Mouse (Mus musculus) G1E (cell line): ENCODE data around the gene Hoxb4. TPM values are rescaled to one million over a fixed set of nuclear protein-coding genes. Genes with fewer than 3 reads are reported as not detected.

Experiments
- ATAC-seq: 2 replicates; pipeline ENCODE4 v1.8.0; 2016; ENCODE audit warnings: mild to moderate bottlenecking; ENCODE audit not compliant: insufficient number of reproducible peaks, poor library complexity, low FRiP score, severe bottlenecking; ENCODE audit errors: extremely low read depth
- DNase-seq: peaks from one replicate; pipeline ENCODE4 v3.0.0; 2012; ENCODE audit warnings: low spot score
- H3K27me3 ChIP-seq: 2 replicates; pipeline ENCODE4 v1.6.1; 2012; ENCODE audit warnings: mild to moderate bottlenecking, low read length, inconsistent platforms; ENCODE audit not compliant: insufficient read depth
- H3K36me3 ChIP-seq: replicated peaks from 2 replicates; pipeline ENCODE3; 2012; ENCODE audit warnings: mild to moderate bottlenecking, inconsistent platforms
- H3K4me1 ChIP-seq: 2 replicates; pipeline ENCODE4 v1.6.1; 2012; ENCODE audit warnings: low read depth, low read length, inconsistent platforms, mixed read lengths; ENCODE audit not compliant: insufficient read depth
- H3K4me3 ChIP-seq: 2 replicates; pipeline ENCODE4 v1.5.1; 2012; ENCODE audit warnings: low read depth, mild to moderate bottlenecking, inconsistent platforms, low read length, moderate library complexity, mixed read lengths
- H3K9me3 ChIP-seq: replicated peaks from 2 replicates; pipeline ENCODE4 v1.6.1; 2012; ENCODE audit warnings: inconsistent platforms
- CTCF ChIP-seq: IDR thresholded peaks from 2 replicates; pipeline ENCODE4 v1.5.1; 2012; ENCODE audit warnings: low read depth, low read length, inconsistent platforms, mixed read lengths
- GATA1 ChIP-seq: IDR thresholded peaks from 2 replicates; pipeline ENCODE4 v1.6.1; 2012; ENCODE audit warnings: borderline replicate concordance, low read length, inconsistent platforms, mixed read lengths
- GATA2 ChIP-seq: IDR thresholded peaks from 2 replicates; pipeline ENCODE4 v1.6.1; 2012; ENCODE audit warnings: low read depth, low read length, inconsistent platforms, borderline replicate concordance
- POLR2AphosphoS5 ChIP-seq: IDR thresholded peaks from 2 replicates; pipeline ENCODE4 v1.6.1; 2012; ENCODE audit warnings: low read depth, low read length, inconsistent platforms; ENCODE audit not compliant: insufficient replicate concordance
- TAL1 ChIP-seq: conservative IDR thresholded peaks from 2 replicates; pipeline ENCODE4 v1.6.1; 2012; ENCODE audit warnings: low read depth, low read length, inconsistent platforms, mixed read lengths
- polyA plus RNA-seq: library from polyadenylated mRNA; stranded (reverse); fragments of >175 nt; gene quantifications from 2 replicates; pipeline ENCODE4 v1.2.3, GENCODE M21; 2012
- total RNA-seq, 2 experiments: library from RNA; stranded (forward) in 1 of 2; stranded (reverse) in 1 of 2; fragments of 200-1000 nt in 1 of 2; fragments of >200 nt in 1 of 2; fragmentation: Nextera tagmentation in 1 of 2; gene quantifications; 2 replicates each; pipeline ENCODE4 v1.2.3; 2014 to 2017

Hoxb4 gene
- total and polyA plus RNA-seq, 3 experiments = 0.03 TPM; not detected in 2

DNA sequence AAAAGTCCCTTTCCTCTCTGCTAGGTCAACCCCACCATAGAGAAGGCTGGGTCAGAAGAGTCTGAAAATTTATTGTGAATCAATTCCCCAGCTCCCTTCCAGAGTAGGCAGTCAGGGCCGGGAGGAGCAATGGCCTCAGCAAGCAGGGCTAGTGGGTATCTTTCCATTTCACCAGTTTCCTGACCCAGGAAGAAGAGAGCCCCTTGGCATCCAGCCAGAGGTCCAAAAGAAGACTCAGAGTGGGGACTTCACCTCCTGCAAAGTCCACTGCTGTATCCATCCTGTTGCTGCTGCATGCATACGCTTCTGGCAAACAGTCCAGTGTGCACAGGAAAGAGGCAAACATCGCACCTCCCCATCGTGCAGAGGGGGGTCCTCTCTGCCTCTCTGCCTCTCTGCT is 42.2 kb upstream of the Hoxb4 start:
- no peak overlapping the region for H3K4me3 ChIP-seq
- no peak for DNase-seq
- ATAC-seq = no peak
- H3K9me3 ChIP-seq = 0 out of 2 replicates have a peak, but pooled peaks cover 2% of the 10 kb centered on the region
- H3K4me1 ChIP-seq = no peaks in the 10 kb centered on the region
- peaks cover 55% of the 10 kb centered on the region for H3K27me3 ChIP-seq
- TF ChIP-seq GATA1 (no peak), TAL1 (no peak), GATA2 (no peak), CTCF (no peak), POLR2AphosphoS5 (no peak)
- H3K36me3 ChIP-seq = no peaks in the 10 kb centered on the region

- H3K27me3 ChIP-seq = peaks cover 54% of the 10 kb centered on the region
These were observed 40.7 kb upstream of the Hoxb4 start for GRCm38 (mm10) chr11:96277151-96278044.

DNA sequence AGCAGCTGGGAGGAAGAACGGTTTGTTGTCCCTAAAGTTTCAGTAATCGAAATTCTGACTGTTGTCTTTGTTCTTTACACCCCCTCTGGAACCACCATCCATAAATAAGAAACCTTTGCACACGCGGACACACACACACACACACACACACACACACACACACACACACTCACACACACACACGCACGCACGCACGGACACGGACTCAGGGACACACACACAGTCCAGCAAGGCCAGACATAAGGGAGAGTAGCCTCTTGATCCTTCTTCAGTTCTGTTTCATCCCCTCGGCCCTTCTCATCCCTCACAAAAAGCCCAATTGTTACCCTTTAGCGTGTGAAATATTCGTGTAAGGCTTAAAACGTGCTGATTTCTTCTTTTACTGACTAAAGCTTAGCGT is 39.7 kb upstream of the Hoxb4 start:
- TF ChIP-seq GATA2 = no peak
- no peak for TF ChIP-seq POLR2AphosphoS5
- TF ChIP-seq GATA1 = no peak
- no peak for TF ChIP-seq CTCF
- TF ChIP-seq TAL1 = no peak
- no peak for DNase-seq
- Histone ChIP-seq H3K4me1 (no peaks in the 10 kb centered on the region), H3K4me3 (no peak overlapping the region), H3K27me3 (peaks cover 58% of the 10 kb centered on the region), H3K36me3 (no peaks in the 10 kb centered on the region), H3K9me3 (no peaks in the 10 kb centered on the region)
- no peak for ATAC-seq

More at GRCm38 (mm10) chr11:96277151-96278044, 40.7 kb upstream of the Hoxb4 start:
- no peak for TF ChIP-seq TAL1
- no peak for TF ChIP-seq GATA2
- TF ChIP-seq POLR2AphosphoS5 = no peak
- no peak for TF ChIP-seq CTCF
- TF ChIP-seq GATA1 = no peak
- Histone ChIP-seq H3K36me3 (no peaks in the 10 kb centered on the region), H3K4me3 (no peak overlapping the region), H3K9me3 (no peaks in the 10 kb centered on the region), H3K4me1 (no peaks in the 10 kb centered on the region)
- ATAC-seq (no peak), DNase-seq (no peak)

GRCm38 (mm10) chr11:96278773-96279172 is 39.3 kb upstream of the Hoxb4 start:
- ATAC-seq (no peak), DNase-seq (peak; percentile 68)
- TF ChIP-seq POLR2AphosphoS5 (no peak), CTCF (peak; percentile 40)
- Histone ChIP-seq H3K36me3 (no peaks in the 10 kb centered on the region), H3K9me3 (no peaks in the 10 kb centered on the region), H3K4me1 (no peaks in the 10 kb centered on the region), H3K27me3 (peaks cover 58% of the 10 kb centered on the region), H3K4me3 (no peak overlapping the region)

- ATAC-seq (no peak), DNase-seq (no peak)
- peaks cover 62% of the 10 kb centered on the region for H3K27me3 ChIP-seq
- H3K4me1 ChIP-seq = no peaks in the 10 kb centered on the region
- TF ChIP-seq POLR2AphosphoS5 (no peak), GATA2 (no peak), TAL1 (no peak), GATA1 (no peak), CTCF (no peak)
- no peaks in the 10 kb centered on the region for H3K36me3 ChIP-seq
- H3K4me3 ChIP-seq = no peak overlapping the region
- no peaks in the 10 kb centered on the region for H3K9me3 ChIP-seq
These were observed 38.4 kb upstream of the Hoxb4 start for GRCm38 (mm10) chr11:96279421-96280233.

GRCm38 (mm10) chr11:96280399-96281378 is 37.4 kb upstream of the Hoxb4 start:
- DNase-seq (no peak), ATAC-seq (no peak)
- no peaks in the 10 kb centered on the region for H3K36me3 ChIP-seq
- peaks cover 72% of the 10 kb centered on the region for H3K27me3 ChIP-seq
- no peak overlapping the region for H3K4me3 ChIP-seq
- H3K4me1 ChIP-seq = no peaks in the 10 kb centered on the region
- H3K9me3 ChIP-seq = no peaks in the 10 kb centered on the region
- no peak for TF ChIP-seq GATA1
- TF ChIP-seq TAL1 = no peak
- no peak for TF ChIP-seq GATA2
- no peak for TF ChIP-seq POLR2AphosphoS5
- no peak for TF ChIP-seq CTCF
